13 mouse cellular contexts compared by ENCODE assay signal in the genomic region with DNA sequence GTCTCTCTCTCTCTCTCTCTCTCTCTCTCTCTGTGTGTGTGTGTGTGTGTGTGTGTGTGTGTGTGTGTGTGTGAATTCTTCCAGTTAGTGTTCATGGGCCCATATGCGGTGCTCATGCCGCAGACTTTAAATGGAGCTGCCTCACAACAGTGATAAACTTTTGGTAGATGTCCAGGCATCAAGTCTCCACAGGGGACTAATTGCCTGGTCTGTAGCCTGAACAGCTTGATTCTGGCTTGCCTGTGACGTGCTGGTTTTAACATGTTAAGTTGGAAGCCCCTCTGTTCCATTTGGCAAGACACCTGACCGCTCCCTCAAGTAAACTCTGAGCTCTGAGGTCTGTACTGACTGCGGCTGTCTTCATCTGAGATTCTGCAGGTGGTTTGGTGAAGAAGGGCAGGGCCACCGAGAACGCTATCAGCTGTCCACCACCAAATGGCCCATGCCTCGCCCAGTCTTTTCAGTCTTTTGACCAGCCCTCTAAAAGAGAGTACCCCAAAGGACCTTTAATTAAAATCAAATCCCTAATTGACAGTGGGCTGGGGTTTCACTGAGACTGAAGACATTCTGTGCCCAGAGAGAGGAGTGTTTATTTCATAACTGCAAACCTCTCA. TPM values are rescaled to one million over a fixed set of nuclear protein-coding genes. Genes with fewer than 3 reads are reported as not detected.
A peak's percentile ranks its signal among the peaks of the same experiment; 100 is the strongest.
DNase-seq lines count a peak whose midpoint lies in the region; ATAC-seq lines count a peak whose summit lies in the region.
"Had no signal": no experiment of that assay in that cellular context is flagged by ENCODE, and none has a peak within 500 bp of the region (broad histone marks: within the 10 kb centered on the region; RNA-seq: fewer than 3 reads in every experiment).

No protein-coding gene starts in this region.

- peak; percentile 53 for ATAC-seq in forebrain, embryonic 13.5 days
- no peak for ATAC-seq in forebrain, embryonic 12.5 days (ENCODE audit: low FRiP score)
- ATAC-seq in forebrain, embryonic 14.5 days: peak; percentile 38; the same call in 1 of the 2 replicates
- ATAC-seq in hindbrain, embryonic 16.5 days: peak; percentile 19; the same call in 1 of the 2 replicates

- H3K9me3 ChIP-seq in forebrain, embryonic 13.5 days (replicated peaks): no peaks in the 10 kb centered on the region
- no peaks in the 10 kb centered on the region for H3K9me3 ChIP-seq in forebrain, embryonic 12.5 days
- no peaks in the 10 kb centered on the region; the same call in 1 of the 2 replicates for H3K9me3 ChIP-seq in forebrain, embryonic 14.5 days (replicated peaks; ENCODE audit: control insufficient read depth, low read length)
- no peaks in the 10 kb centered on the region; the same call in 1 of the 2 replicates for H3K9me3 ChIP-seq in hindbrain, embryonic 16.5 days (ENCODE audit: control insufficient read depth, low read length)
- H3K9me3 ChIP-seq: liver, embryonic 13.5 days; neural tube, embryonic 15.5 days had no signal

- H3K36me3 ChIP-seq in forebrain, embryonic 13.5 days (ENCODE audit: poor library complexity, severe bottlenecking): 0 out of 2 replicates have a peak, but pooled peaks cover 4% of the 10 kb centered on the region
- peaks cover 8% of the 10 kb centered on the region; the same call in 1 of the 2 replicates for H3K36me3 ChIP-seq in forebrain, embryonic 12.5 days (replicated peaks)
- no peaks in the 10 kb centered on the region for H3K36me3 ChIP-seq in forebrain, embryonic 14.5 days (ENCODE audit: control insufficient read depth, insufficient read depth, low read length)
- no peaks in the 10 kb centered on the region for H3K36me3 ChIP-seq in hindbrain, embryonic 16.5 days (ENCODE audit: control insufficient read depth, insufficient read depth, low read length)
- H3K36me3 ChIP-seq: liver, embryonic 13.5 days; neural tube, embryonic 15.5 days had no signal

- no peak overlapping the region for H3K9ac ChIP-seq in forebrain, embryonic 13.5 days
- no peak overlapping the region for H3K9ac ChIP-seq in forebrain, embryonic 12.5 days
- H3K9ac ChIP-seq in forebrain, embryonic 14.5 days (ENCODE audit: low read length): no peak overlapping the region
- no peak overlapping the region for H3K9ac ChIP-seq in hindbrain, embryonic 16.5 days (ENCODE audit: low read depth, low read length)
- H3K9ac ChIP-seq: liver, embryonic 13.5 days; neural tube, embryonic 15.5 days had no signal

- no peaks in the 10 kb centered on the region for H3K27me3 ChIP-seq in forebrain, embryonic 13.5 days
- H3K27me3 ChIP-seq in forebrain, embryonic 12.5 days: no peaks in the 10 kb centered on the region
- no peaks in the 10 kb centered on the region for H3K27me3 ChIP-seq in forebrain, embryonic 14.5 days (replicated peaks; ENCODE audit: control insufficient read depth, insufficient read depth, low read length)
- no peaks in the 10 kb centered on the region for H3K27me3 ChIP-seq in hindbrain, embryonic 16.5 days (replicated peaks; ENCODE audit: control insufficient read depth, insufficient read depth, low read length)
- H3K27me3 ChIP-seq: liver, embryonic 13.5 days; neural tube, embryonic 15.5 days had no signal

- DNase-seq in left cerebral cortex, postnatal 4 days: peak; percentile 48
- no peak for DNase-seq in left cerebral cortex, adult 9 months (ENCODE audit: low spot score in 2 of 2)
- DNase-seq in forebrain, embryonic 14.5 days (ENCODE audit: low spot score): peak; percentile 57
- no peak for DNase-seq in gastrocnemius, postnatal 14 days
- DNase-seq: cerebellum, adult 18-20 months; kidney, adult 11 months; liver, embryonic 13.5 days; right cerebral cortex, adult 18-20 months; thymus, postnatal 36 days had no signal

- no peak overlapping the region for H3K4me3 ChIP-seq in forebrain, embryonic 13.5 days
- no peak overlapping the region for H3K4me3 ChIP-seq in forebrain, embryonic 12.5 days (replicated peaks)
- no peak overlapping the region for H3K4me3 ChIP-seq in forebrain, embryonic 14.5 days (ENCODE audit: low read depth, low read length)
- H3K4me3 ChIP-seq in hindbrain, embryonic 16.5 days (ENCODE audit: low read length): no peak overlapping the region
- H3K4me3 ChIP-seq: liver, embryonic 13.5 days; neural tube, embryonic 15.5 days had no signal

- H3K4me1 ChIP-seq in forebrain, embryonic 13.5 days: peaks cover 18% of the 10 kb centered on the region
- peaks cover 9% of the 10 kb centered on the region for H3K4me1 ChIP-seq in forebrain, embryonic 12.5 days
- peaks cover 6% of the 10 kb centered on the region; the same call in 1 of the 2 replicates for H3K4me1 ChIP-seq in forebrain, embryonic 14.5 days (ENCODE audit: control insufficient read depth, insufficient read depth, low read length)
- H3K4me1 ChIP-seq in hindbrain, embryonic 16.5 days (ENCODE audit: control insufficient read depth, insufficient read depth, low read depth, low read length): peaks cover 4% of the 10 kb centered on the region
- H3K4me1 ChIP-seq: liver, embryonic 13.5 days had no signal

- H3K27ac ChIP-seq in forebrain, embryonic 13.5 days: no peak overlapping the region
- H3K27ac ChIP-seq in forebrain, embryonic 12.5 days: no peak overlapping the region
- H3K27ac ChIP-seq in forebrain, embryonic 14.5 days (ENCODE audit: low read depth, low read length): no peak overlapping the region
- H3K27ac ChIP-seq in hindbrain, embryonic 16.5 days (ENCODE audit: low read depth, low read length): no peak overlapping the region
- H3K27ac ChIP-seq: liver, embryonic 13.5 days; neural tube, embryonic 15.5 days had no signal

- WGBS in forebrain, embryonic 13.5 days: 38% methylated on average over 8 of the region's 8 CpGs
- WGBS in forebrain, embryonic 12.5 days: 45% methylated on average over 8 of the region's 8 CpGs
- 35% methylated on average over 8 of the region's 8 CpGs for WGBS in forebrain, embryonic 14.5 days
- WGBS in hindbrain, embryonic 16.5 days: 54% methylated on average over 8 of the region's 8 CpGs

- no peak overlapping the region for H3K4me2 ChIP-seq in forebrain, embryonic 13.5 days
- no peak overlapping the region for H3K4me2 ChIP-seq in forebrain, embryonic 12.5 days
- H3K4me2 ChIP-seq in forebrain, embryonic 14.5 days (ENCODE audit: low read length): no peak overlapping the region
- H3K4me2 ChIP-seq in hindbrain, embryonic 16.5 days (ENCODE audit: low read length): no peak overlapping the region
- H3K4me2 ChIP-seq: liver, embryonic 13.5 days; neural tube, embryonic 15.5 days had no signal

- intact Hi-C loops in left cerebral cortex, postnatal 4 days (cut with DNase I): loop anchor here (10.0 kb wide), 1 partner anchor 550 kb away; no protein-coding TSS in a partner anchor
- intact Hi-C loops in gastrocnemius, postnatal 14 days (cut with DNase I; ENCODE audit: low total_unique reads): no loop called here

RNA-seq across cellular contexts. Expression of a gene that starts 3.5 kb away (rescaled TPM):
- polyA plus RNA-seq in forebrain, embryonic 13.5 days (2015; fragmentation: Nextera tagmentation; extraction: Ambion mirVana): 0.05 and 0.31 TPM in 2 replicates
- 0.10 and 0.13 TPM in 2 replicates for polyA plus RNA-seq in forebrain, embryonic 12.5 days (2016; fragmentation: Nextera tagmentation; extraction: Ambion mirVana)
- total RNA-seq in left cerebral cortex, postnatal 4 days (2021): under 1 TPM; 0.58 to 0.74 TPM
- polyA plus RNA-seq in forebrain, embryonic 14.5 days (2014; fragmentation: Nextera tagmentation; extraction: Ambion mirVana): 0.06 and 0.07 TPM in 2 replicates
- 0.20 and 0.29 TPM in 2 replicates for polyA plus RNA-seq in hindbrain, embryonic 16.5 days (2015; fragmentation: Nextera tagmentation; extraction: Ambion mirVana)
- under 1 TPM; 0.40 to 0.62 TPM for total RNA-seq in gastrocnemius, postnatal 14 days (2021)
- polyA plus RNA-seq: liver, embryonic 13.5 days had no signal

RNA-seq across cellular contexts. Expression of a gene that starts 10.6 kb away (rescaled TPM):
- polyA plus RNA-seq in forebrain, embryonic 13.5 days (2015; fragmentation: Nextera tagmentation; extraction: Ambion mirVana): 0.63 and 0.96 TPM in 2 replicates
- polyA plus RNA-seq in forebrain, embryonic 12.5 days (2016; fragmentation: Nextera tagmentation; extraction: Ambion mirVana): 0.94 and 0.95 TPM in 2 replicates
- total RNA-seq in left cerebral cortex, postnatal 4 days (2021): under 1 TPM; 0.26 to 0.28 TPM
- polyA plus RNA-seq in forebrain, embryonic 14.5 days (2014; fragmentation: Nextera tagmentation; extraction: Ambion mirVana): 0.61 and 0.87 TPM in 2 replicates
- polyA plus RNA-seq in hindbrain, embryonic 16.5 days (2015; fragmentation: Nextera tagmentation; extraction: Ambion mirVana): 1.0 and 1.2 TPM in 2 replicates
- total RNA-seq in gastrocnemius, postnatal 14 days (2021): 1 to 10 TPM in 1 of 2 experiments, under 1 TPM in 1; 0.74 to 1.1 TPM

RNA-seq across cellular contexts. Expression of a gene that starts 50.7 kb away (rescaled TPM):
- 225 and 230 TPM in 2 replicates for polyA plus RNA-seq in forebrain, embryonic 13.5 days (2015; fragmentation: Nextera tagmentation; extraction: Ambion mirVana)
- 227 and 230 TPM in 2 replicates for polyA plus RNA-seq in forebrain, embryonic 12.5 days (2016; fragmentation: Nextera tagmentation; extraction: Ambion mirVana)
- total RNA-seq in left cerebral cortex, postnatal 4 days (2021): 100 to 1,000 TPM; 113 to 139 TPM
- 235 and 236 TPM in 2 replicates for polyA plus RNA-seq in forebrain, embryonic 14.5 days (2014; fragmentation: Nextera tagmentation; extraction: Ambion mirVana)
- polyA plus RNA-seq in hindbrain, embryonic 16.5 days (2015; fragmentation: Nextera tagmentation; extraction: Ambion mirVana): 167 and 175 TPM in 2 replicates
- 10 to 100 TPM; 22.2 to 27.2 TPM for total RNA-seq in gastrocnemius, postnatal 14 days (2021)

Comparison
In these comparisons a context has a peak if more than half of its experiments do, and no peak if none do; other contexts are left out.
1. DNase-seq: peak in left cerebral cortex, postnatal 4 days (single experiment) and forebrain, embryonic 14.5 days (single experiment); none in left cerebral cortex, adult 9 months (0 of 2) and gastrocnemius, postnatal 14 days (single experiment).